Mouse (Mus musculus) CD4-positive helper T cell, adult 2 months (primary cell): ENCODE results near the gene Dnaaf3.
"Not testable (repeated sequence)": the region's sequence is repeated elsewhere in the genome, so short reads cannot be mapped to it uniquely, and the experiment has no call there.

ENCODE experiments used
- DNase-seq: peaks from one replicate; pipeline ENCODE4 v3.0.0-alpha.2; 2012; ENCODE audit warnings: low read depth, missing footprints, low spot score

The Dnaaf3 gene

DNA sequence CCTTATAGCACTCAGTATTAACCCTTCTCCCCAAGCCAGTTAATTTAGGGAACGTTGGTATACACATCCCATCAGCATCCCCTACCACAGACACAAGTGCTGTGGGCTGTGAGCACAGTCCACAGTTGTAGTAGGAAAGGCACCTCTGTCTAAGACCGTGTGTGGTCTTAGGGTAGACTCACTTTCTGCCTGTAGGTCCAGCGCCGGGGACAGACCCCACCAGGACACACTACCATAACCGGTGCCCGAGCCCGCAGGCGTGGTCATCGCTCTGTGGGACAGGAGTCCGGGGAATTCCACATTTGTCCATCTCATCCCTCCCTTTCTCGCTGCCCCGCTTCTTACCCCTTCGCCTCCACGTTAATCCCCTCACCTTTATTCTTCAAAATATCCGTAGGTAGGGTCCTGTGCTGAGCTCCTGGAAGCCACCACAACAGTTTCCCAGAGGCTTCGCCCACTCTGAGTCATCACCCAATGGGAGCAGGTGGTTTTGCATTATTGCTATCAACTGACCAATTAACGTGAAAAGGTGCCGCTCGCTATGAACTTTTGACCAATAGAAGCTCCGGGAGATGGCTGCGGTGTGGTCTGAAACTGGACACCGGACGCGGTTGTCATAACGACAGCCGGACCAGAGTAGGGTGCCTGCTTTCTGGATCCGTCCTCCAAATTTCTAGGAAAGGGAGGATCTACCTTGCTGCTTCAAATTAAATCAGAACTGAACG lies at the start of gene Dnaaf3:
TSS of gene Dnaaf3 (minus strand) at position 449 of the 725 bp plus-strand sequence.
- DNase-seq = no peak

DNA sequence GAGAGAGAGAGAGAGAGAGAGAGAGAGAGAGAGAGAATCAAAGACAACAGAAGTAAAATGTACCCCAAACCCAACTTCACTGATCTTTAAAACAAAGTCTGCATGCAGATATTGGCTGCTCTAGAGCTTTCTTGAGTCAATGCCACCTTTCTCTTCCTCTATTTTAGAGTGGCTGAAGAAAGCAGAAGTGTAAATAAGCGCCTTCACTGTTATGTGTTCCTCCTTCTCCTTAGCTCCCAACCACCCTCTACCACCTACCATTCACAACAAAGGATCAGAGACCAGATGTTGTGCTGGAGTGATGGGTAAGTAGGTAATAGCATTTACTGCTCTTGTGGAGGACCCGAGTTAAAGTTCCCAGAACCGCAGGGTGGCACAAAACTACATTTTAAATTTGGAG lies 49.2 kb upstream of the Dnaaf3 start:
- DNase-seq = not testable (repeated sequence)

DNA sequence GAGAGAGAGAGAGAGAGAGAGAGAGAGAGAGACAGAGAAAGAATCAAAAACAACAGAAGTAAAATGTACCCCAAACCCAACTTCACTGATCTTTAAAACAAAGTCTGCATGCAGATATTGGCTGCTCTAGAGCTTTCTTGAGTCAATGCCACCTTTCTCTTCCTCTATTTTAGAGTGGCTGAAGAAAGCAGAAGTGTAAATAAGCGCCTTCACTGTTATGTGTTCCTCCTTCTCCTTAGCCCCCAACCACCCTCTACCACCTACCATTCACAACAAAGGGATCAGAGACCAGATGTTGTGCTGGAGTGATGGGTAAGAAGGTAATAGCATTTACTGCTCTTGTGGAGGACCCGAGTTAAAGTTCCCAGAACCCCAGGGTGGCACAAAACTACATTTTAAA lies 40.1 kb upstream of the Dnaaf3 start:
- not testable (repeated sequence) for DNase-seq

DNA sequence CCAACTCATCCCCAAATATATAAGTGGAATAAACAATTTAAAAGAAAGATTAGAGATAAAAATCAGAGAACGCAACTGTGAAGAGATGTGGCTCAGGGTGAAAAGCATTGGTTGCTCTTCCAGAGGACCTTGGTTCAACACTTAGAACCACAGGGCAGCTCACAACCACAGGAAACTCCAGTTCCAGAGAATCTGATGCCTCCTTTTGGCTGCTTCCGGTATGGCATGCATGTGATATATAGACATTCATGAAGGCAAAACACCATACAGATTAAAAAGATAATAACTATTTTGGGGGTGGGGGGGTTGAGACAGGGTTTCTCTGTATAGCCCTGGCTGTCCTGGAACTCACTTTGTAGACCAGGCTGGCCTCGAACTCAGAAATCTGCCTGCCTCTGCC lies 30.4 kb upstream of the Dnaaf3 start:
- no peak for DNase-seq

DNA sequence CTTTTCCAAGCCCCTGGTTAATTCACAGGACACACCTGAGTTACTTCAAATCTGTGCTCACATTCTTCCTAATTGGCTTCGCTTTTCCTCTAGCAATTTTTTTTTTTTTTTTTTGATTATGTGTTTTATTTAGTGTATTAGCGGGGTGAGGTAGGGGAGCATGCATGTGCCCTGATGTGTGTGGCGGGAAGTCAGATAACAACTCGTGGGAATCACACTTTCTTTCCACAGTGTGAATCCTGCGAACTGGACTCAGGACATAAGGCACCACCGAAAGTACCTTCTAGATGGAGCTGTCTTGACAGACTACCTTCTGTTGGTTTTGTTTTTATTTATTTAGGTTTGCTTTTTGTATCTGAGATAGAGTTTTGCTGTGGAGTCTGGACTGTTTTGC lies 24.9 kb upstream of the Dnaaf3 start:
- no peak for DNase-seq

DNA sequence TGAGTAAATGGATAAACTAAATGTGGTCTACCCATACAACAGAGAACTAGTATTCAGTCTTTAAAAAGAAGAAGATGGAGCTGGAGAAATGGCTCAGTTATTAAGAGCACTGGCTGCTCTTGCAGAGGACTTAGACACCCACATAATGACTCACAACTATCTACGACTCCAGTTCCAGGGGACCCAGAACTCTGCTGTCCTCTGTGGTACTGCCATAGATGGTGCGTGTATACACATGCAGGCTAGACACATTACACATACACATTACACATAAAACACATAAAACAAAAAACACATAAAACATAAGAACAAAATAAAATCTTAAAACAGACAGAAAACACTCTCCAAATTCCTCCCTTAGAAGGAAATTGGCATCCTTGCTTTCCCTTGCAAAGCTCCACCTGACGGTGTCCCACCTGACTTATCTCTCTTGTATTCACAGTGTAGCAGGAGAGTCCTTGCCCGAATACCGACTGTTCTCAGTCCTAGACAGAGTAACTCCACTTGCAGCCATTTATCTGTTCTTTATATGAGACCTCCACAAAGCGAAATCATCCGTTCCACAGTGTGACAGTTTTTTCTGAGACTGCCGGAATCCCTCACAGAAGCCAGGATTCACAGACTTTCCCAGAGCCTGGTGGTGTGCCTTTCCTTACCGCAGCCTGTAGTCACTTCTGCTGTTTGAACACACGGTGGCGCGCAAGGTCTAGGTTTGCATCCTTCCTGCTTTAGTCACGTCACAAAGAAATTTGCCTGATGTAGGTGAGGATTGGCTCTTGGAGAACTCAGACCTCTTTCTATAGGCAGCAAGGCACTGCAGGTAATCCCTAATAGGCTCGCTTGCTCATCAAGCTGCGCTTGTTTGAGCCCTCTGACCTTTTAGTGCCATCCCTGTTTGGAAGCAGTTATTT lies 24.3 kb upstream of the Dnaaf3 start:
- peak; percentile 87 for DNase-seq

DNA sequence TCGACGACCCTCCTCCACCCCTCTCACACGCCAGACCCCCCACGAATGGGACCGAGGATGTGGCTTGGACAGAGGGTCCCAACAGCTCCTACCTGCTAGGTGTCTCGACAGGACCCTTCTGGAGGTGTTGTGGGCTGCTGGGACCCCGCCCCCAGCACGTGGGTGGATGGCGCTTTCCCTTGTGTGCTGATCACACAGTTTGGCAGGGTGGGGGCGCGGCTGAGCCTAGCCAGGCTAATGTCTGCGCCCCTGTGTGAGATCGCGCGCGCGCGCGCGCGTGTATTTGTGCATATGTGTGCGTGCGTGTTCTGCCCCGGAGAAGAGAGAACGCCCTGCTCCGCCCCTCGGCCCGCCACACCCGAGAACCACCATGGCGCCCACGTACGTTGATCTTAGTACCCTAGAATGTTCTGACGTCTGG lies 15.0 kb upstream of the Dnaaf3 start, which contains the start of gene Syt5:
TSS of gene Syt5 (minus strand) at position 321 of the 421 bp plus-strand sequence.
- DNase-seq = peak; percentile 38

DNA sequence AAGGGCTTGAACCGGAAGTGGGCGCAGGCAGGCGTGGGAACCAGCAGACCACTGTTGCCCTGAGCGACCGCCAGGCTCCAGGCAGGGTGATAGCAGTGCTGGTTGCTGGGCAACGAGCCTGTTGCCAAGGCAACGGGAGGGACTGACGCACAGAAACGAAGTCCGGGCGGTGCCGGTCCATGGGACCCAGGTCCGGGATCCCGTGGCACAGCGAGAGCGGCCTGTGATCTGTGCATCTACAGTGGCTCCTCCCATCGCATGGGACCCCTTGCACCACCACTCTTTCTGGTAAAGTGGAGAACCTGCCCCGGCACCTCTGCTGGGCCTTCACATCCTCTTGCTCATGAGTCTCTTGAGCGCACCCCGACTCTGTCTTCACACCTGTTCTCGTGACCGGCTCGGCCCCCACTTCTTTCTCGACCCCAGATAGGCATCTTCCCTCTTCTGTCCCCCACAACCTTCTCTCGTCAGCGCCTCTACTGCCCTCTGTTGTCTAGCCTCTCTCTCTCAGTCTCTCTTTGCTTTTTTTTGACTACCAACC lies 14.4 kb upstream of the Dnaaf3 start:
- peak; percentile 55 for DNase-seq

DNA sequence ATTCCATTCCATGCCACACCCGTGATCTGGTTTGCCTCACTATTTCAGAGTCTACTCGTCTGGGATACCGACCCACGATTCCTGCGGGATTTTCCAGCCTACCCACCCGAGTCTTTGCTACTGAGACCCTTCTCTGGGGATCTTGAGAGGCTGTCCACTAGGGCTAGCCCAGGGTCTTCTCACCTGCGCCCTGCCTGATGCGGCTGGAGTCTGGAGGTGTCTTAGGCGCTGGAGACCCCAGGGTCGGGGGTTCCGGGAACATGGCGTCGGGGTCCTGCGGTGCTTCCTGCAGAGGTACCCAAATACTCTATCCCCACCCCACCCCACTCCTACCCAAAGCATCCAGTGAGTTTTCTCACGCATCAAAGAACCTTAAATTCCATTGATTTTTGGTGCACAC lies 13.8 kb upstream of the Dnaaf3 start:
- DNase-seq = no peak

DNA sequence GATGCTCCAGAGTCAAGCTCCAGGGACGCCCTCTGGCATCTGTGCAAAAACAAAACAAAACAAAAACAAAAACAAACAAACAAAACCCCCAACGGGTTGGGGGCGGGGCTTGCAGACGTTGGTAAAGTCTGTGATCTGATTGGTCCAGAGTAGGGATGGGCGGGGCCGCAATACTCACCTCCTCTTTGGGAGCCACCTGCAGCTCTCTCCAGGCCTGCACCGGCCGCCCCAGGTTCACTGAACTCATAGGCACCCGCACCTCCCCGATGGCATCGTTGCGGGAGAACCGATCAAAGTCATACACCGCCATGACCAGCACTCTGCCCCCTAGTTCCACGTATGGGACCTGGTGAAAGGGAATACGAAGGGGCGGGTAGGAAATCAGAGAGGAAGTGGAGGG lies 9.8 kb upstream of the Dnaaf3 start:
- no peak for DNase-seq

DNA sequence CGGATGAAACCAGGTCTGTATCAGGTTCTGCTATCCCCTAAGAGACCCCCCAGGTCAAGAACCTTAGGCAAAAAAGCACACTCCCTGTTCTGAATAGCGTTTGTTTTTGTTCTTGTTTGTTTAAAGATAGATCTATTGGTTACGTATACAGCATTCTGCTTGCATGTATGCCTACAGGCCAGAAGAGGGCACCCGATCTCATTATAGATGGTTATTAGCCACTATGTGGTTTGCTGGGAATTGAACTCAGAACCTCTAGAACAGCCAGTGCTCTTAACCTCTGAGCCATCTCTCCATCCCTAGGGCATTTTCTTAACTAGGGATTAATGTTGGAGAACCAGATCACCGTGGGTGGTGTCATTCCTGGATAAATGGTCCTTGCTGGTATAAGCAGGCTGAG lies 9.1 kb upstream of the Dnaaf3 start:
- no peak for DNase-seq

DNA sequence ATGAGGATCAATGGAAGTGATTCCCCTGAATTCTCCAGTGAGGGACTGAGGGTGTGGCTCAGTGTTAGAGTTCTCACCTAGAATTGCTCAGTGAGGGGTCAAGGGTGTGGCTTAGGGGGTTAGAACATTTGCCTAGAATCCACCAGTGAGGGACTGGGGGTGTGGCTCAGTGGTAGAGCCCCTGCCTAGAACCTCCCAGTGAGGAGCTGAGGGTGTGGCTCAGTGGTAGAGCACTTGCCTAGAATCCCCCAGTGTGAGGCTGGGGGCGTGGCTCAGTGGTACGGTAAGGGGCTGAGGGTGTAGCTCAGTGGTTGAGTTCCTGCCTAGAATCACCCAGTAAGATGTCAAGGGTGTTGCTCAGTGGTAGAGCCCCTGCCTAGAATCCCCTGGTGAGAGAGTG lies 6.8 kb upstream of the Dnaaf3 start:
- DNase-seq = no peak

DNA sequence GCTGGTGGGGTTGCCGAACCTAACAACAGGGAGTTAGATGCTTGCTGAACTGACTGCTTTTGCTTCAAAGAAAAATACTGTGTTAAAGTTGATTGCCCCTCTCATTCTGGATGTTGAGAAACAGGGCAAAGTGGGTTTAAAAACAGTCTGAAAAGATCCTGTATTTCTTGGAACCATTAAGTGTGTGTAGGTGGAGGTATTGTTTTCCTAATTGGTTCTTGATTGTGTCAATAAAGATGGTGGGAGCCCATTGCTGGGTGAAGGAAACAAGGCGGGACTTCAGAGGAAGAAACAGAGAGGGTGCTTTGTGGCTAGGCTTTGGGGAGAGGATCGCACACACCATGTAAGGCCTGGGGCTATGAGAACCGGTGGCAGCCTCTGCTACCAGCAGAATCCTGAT lies 4.9 kb upstream of the Dnaaf3 start:
- DNase-seq = no peak

DNA sequence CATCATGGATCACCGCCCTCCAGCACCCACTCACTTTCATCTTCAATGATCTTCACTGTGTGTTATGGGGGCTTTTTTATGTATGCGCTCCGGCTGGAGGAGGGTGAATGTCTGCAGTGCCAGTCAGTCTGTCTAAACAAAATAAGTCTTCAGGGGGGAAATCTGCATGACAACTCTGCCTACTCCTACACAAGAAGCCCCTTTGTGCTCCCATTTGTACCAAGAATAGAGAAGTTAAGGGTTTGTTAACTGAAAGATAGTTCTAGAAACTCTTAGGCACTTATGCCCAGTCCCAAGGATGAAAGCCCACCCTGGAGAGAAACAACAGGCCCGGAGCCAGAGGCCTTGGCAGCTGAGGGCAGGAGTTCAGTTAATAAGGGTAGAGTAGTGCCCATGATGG lies 4.1 kb upstream of the Dnaaf3 start:
- no peak for DNase-seq

DNA sequence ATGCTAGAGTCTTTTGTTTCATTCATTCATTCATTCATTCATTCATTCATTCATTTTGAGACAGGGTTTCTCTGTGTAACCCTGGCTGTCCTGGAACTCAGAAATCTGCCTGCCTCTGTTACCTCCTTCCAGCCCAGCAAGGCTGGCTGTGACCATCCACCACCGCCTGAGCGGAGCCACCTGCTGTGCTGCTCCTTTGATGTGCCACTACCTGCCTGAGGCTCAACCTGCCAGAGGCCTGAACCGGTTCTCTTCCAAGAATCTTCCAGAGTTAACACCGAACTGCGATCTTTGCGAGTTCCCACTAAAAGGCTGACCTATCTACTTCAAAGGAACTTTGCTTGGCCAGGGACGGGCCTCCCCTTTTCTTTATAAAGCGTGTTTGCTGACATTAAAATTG lies 2.1 kb downstream of the Dnaaf3 start:
- not testable (repeated sequence) for DNase-seq

DNA sequence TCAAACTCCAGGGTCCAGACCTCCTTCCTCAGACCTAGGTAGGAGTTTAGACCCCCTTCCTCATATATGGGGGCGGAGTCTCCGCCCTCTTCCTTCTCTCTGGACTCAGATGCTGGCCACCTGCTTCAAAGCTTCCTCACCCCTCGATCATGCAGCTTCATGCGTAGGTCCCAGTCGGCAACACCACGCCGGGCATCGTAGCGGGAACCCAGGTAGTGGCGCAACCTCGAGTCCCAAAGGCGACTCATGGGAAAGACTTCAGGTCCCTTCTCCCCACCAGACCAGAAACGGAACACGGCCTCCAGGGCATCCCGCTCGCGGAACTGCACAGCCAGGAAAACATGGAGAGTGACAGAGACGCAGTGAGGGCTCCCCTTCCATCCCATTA lies 5.0 kb downstream of the Dnaaf3 start:
- no peak for DNase-seq

DNA sequence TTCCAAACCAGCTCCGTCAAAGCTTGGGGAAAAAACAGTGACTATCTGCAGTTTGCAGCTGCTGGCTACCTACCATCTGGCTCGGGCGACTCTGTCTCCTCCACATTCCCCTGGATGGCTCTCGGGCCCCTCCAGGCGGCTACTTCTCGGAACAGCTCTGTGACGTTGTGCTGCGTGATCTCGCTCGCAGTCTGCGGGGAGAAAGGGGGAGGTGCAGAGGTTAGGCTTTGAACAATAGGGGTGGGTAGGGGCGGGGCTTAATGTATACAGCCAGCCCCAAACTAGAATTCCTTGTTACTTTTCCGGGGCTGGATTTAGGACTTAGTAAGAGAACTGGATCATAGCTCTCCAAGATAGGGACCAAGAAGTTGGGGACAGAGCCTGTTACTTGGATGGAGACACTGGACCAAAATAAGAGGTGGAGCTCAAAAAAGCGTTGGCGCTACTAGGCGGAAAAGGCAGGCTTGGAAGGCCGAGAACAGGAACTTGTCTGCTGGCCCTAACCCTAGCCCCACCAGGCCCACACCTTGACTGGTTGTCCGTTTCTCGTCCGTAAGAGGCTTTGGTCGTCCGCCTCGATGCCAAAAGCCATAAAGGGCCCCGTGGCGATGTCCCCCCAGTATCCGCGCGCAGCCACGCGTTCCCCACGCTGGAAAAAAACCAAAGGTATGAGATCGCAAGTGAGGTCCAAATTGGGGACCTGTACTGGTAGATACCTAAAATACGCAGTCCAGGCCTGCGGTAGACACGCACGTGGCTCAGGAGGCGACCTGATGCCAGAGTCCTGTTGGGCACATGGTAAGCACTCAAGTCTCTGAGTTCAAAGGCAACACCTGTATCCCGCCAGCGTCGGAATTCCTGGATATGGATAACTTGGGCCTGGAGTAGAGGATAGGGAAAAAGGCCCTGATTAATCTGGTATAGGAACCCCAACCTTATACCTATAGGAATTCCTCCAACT lies 5.6 kb downstream of the Dnaaf3 start:
- peak; percentile 90 for DNase-seq

DNA sequence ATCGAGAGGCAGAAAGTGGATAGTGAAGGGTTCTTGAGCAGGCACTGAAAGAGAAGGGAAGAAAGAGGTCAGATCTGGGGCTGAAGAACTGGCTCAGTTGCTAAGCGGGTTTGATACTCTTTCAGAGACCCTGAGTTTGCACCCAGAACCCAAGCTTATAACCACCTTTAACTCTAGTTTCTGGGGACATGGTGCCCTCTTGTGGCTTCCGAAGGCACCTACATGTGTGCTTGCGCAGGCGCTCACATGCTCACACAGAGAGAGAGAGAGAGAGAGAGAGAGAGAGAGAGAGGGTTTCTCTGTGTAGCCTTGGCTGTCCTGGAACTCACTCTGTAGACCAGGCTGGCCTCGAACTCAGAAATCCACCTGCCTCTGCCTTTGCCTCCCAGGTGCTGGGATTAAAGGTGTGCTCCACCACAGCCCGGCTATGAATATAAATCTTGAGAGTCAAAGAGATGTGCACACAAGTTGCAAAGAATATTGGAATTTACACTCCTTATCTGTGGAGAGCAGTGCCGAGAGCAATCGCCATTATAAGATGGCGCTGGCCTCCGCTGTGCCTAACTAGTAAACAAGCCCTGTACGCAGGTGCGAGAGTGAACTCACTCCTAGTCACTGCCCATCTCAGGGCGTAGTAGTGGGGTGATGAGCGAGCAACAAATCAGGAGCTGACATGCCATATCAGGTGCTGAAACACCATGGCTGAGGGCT lies 7.9 kb downstream of the Dnaaf3 start, which contains the start of gene Tnni3:
TSS of gene Tnni3 (minus strand) at position 18 of the 711 bp plus-strand sequence.
- DNase-seq = peak; percentile 81

DNA sequence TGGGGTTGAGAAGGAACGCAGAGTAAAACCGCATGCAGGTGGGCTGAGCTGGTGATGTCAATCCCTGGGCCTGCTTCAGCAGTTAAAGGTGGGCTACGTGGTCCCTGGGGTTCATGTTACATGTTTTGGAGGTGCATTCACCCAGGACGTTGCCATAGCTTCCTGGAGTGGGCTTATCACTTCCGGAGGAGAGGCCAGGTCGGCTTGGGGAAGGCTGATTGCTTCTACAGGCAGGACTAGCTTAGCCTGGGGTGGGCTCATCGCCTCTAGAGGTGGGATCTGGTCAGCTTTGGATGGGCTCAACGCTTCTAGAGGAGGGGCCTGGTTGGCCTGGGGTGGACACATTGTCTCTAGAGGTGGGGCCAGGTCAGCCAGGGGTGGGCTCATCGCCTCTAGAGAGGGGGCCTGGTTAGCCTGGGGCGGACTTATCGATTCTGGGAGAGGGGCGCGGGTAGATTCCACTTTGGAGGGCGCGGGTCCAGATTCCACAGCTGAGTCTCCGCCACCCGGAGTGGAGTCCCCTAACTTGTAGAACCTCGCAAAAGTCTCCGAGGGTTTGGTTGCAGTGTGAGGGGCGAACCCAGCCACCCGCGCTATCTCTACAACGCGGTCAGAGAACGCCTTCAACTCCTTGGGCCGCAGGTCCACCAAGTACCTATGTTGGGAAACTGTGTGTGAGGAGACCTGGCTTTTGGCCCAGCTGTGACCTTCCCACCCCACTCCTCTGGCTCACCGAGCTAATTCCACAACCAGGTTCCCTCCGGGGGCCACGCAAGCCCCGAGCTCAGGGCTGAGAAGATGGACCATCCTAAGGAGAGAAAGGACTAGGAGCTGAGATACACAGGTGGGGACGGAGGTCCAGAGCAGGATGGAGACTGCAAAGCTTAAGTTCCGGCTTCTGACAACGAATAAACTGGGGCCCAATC lies 8.8 kb downstream of the Dnaaf3 start:
- DNase-seq = no peak
